Mouse (Mus musculus) ES-Bruce4 (cell line): ENCODE measurements at regions not wholly inside any gene's neighbourhood (a gene's known extent, or its start where the extent isn't known, plus 50 kb on each side); places are given as distances from the start of the nearest gene placed in this dataset.

ENCODE experiments used
- CTCF ChIP-seq: IDR thresholded peaks from one replicate; pipeline ENCODE4 v1.8.1; 2011; ENCODE audit warnings: low read depth, low read length
- POLR2A ChIP-seq: IDR thresholded peaks from one replicate; pipeline ENCODE4 v1.8.1; 2011; ENCODE audit warnings: low read length; ENCODE audit not compliant: insufficient read depth

DNA sequence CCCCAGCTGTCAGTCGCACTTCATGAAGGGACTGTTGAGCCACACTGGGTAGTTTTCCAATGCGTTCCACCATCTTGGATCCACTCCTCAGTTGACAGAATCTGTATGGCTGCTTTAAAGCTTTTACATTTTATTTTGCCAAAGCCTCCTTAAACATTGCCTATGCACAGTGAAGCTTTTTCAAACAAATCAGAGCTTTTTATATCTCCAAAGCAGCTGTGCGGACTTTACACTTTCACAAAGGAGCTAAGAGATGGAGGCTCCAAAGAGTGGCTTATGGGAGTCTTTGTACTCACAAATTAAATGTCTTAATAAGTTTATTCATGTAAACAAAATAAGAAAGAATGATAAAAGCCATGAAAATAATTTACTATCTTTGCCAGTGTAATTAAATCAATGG is 986.3 kb downstream of the Diaph3 start:
- no peak for TF ChIP-seq CTCF
- no peak for TF ChIP-seq POLR2A
